Mouse (Mus musculus): ENCODE measurements around the gene Clcn7. TPM values are rescaled to one million over a fixed set of nuclear protein-coding genes. Genes with fewer than 3 reads are reported as not detected.

Clcn7 gene
- total and polyA plus RNA-seq, 3 experiments, result 10.9 to 16.4 TPM; not detected in 1

GRCm38 (mm10) chr17:25183232-25183631 is 50.0 kb downstream of the Clcn7 start:
- Histone ChIP-seq H3K9me3 (replicated peaks; ENCODE audit: insufficient read depth, low read length) (no peaks in the 10 kb centered on the region), H3K36me3 (ENCODE audit: control insufficient read depth in 1 of 2, insufficient read depth in 2 of 2, low read length in 2 of 2) (peaks cover 0 to 11% of the 10 kb centered on the region in 2 experiments; a peak in 2 of 4 replicates), H3K9ac (ENCODE audit: control insufficient read depth, low read depth, low read length, poor library complexity, severe bottlenecking) (peak overlapping the region; percentile 96), H3K27ac (ENCODE audit: control insufficient read depth, low read depth, low read length) (no peak overlapping the region), H3K27me3 (ENCODE audit: control insufficient read depth in 1 of 2, insufficient read depth in 2 of 2, low read length in 2 of 2) (peaks cover 0 to 1% of the 10 kb centered on the region in 2 experiments; a peak in 1 of 4 replicates), H3K4me1 (ENCODE audit: control insufficient read depth in 1 of 2, insufficient read depth in 2 of 2, low read length in 2 of 2) (peaks cover 4 to 14% of the 10 kb centered on the region in 2 experiments), H3K79me2 (ENCODE audit: control insufficient read depth, insufficient read depth, low read length, poor library complexity) (peaks cover 25% of the 10 kb centered on the region), H3K4me3 (ENCODE audit: control insufficient read depth in 1 of 2, insufficient read depth in 1 of 2, low read depth in 2 of 2, low read length in 2 of 2) (peak overlapping the region in 1 of 2 experiments; percentile 59; a peak in 1 of 4 replicates)
- DNase-seq (ENCODE audit: low read depth, low spot score), result peak; percentile 56
- peak in 1 of 3 experiments; percentile 23; a peak in 2 of 6 replicates for TF ChIP-seq CTCF (IDR thresholded peaks at IDR 0.05 in 2 of 3, conservative IDR thresholded peaks at IDR 0.05 in 1 of 3; ENCODE audit: control insufficient read depth in 1 of 3, insufficient read depth in 1 of 3, low read depth in 2 of 3, low read length in 3 of 3, poor library complexity in 1 of 3, severe bottlenecking in 1 of 3)
- TF ChIP-seq RAD21 (IDR thresholded peaks at IDR 0.05; ENCODE audit: low read depth, low read length), result peak; percentile 22
- TF ChIP-seq ELF1 (IDR thresholded peaks at IDR 0.05; ENCODE audit: low read depth, low read length), result no peak
- TF ChIP-seq GABPA (IDR thresholded peaks at IDR 0.05; ENCODE audit: low read depth, low read length), result no peak

DNA sequence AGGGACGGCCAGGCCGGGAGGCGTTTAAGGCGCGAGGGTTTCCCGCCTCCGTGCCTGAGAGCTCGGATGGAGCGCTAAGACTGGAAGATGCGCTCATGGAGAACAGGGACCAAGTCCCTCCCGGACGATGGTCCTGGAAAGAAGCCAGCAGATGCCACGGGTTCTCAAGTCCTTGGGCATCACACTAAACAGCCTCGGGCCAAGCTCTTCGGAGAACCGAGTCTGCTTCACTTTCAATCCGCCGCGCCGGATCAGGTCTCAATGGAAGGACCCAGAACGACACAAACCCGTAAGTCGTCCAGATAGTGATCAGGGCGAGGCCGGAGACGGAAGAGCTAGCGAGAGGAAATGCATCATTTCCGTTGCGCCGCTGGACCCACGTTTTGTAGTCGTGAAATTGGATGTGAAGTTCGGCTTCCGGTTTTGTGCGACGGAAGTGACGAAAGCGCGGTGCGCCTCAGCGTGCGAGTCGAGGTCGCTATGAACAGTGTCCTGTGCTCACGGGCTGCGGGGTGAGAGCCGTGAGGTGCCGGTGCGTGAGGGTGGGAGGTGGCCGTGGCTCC is 51.0 kb downstream of the Clcn7 start, which contains the start of gene BC003965:
BC003965 (plus strand) TSS at position 426 of the 563 bp plus-strand sequence.
- Histone ChIP-seq H3K27ac (ENCODE audit: control insufficient read depth, low read depth, low read length) (peak within 1 kb of the TSS; percentile 96), H3K27me3 (ENCODE audit: control insufficient read depth in 1 of 2, insufficient read depth in 2 of 2, low read length in 2 of 2) (peaks cover 0 to 1% of the 10 kb centered on the region in 2 experiments; a peak in 1 of 4 replicates), H3K79me2 (ENCODE audit: control insufficient read depth, insufficient read depth, low read length, poor library complexity) (peaks cover 34% of the 10 kb centered on the region), H3K4me1 (ENCODE audit: control insufficient read depth in 1 of 2, insufficient read depth in 2 of 2, low read length in 2 of 2) (peaks cover 4 to 15% of the 10 kb centered on the region in 2 experiments), H3K36me3 (ENCODE audit: control insufficient read depth in 1 of 2, insufficient read depth in 2 of 2, low read length in 2 of 2) (peaks cover 0 to 11% of the 10 kb centered on the region in 2 experiments; a peak in 2 of 4 replicates), H3K9me3 (replicated peaks; ENCODE audit: insufficient read depth, low read length) (no peaks in the 10 kb centered on the region), H3K9ac (ENCODE audit: control insufficient read depth, low read depth, low read length, poor library complexity, severe bottlenecking) (peak within 1 kb of the TSS; percentile 96), H3K4me3 (ENCODE audit: control insufficient read depth in 1 of 2, insufficient read depth in 1 of 2, low read depth in 2 of 2, low read length in 2 of 2) (peak within 1 kb of the TSS; percentile 84 to 87)
- DNase-seq (ENCODE audit: low read depth, low spot score), result peak; percentile 99
- TF ChIP-seq RAD21 (IDR thresholded peaks at IDR 0.05; ENCODE audit: low read depth, low read length), result no peak
- TF ChIP-seq HCFC1 (IDR thresholded peaks at IDR 0.05; ENCODE audit: low read depth, low read length), result peak; percentile 98
- peak; percentile 98 for TF ChIP-seq POLR2AphosphoS2 (IDR thresholded peaks at IDR 0.05; ENCODE audit: low read length)
- TF ChIP-seq JUND (IDR thresholded peaks at IDR 0.05; ENCODE audit: low read depth, low read length), result no peak; the same call in 1 of the 2 replicates
- TF ChIP-seq MXI1 (IDR thresholded peaks at IDR 0.05; ENCODE audit: low read depth, low read length), result peak; percentile 99
- TF ChIP-seq SIN3A (IDR thresholded peaks at IDR 0.05; ENCODE audit: low read length), result peak; percentile 100
- peak; percentile 99 for TF ChIP-seq NELFE (IDR thresholded peaks at IDR 0.05; ENCODE audit: low read depth, low read length)
- TF ChIP-seq MAX (IDR thresholded peaks at IDR 0.05; ENCODE audit: low read length), result peak; percentile 97
- peak in 1 of 2 experiments; percentile 71; a peak in 2 of 4 replicates for TF ChIP-seq EP300 (IDR thresholded peaks at IDR 0.05; ENCODE audit: low read depth in 1 of 2, low read length in 2 of 2)
- TF ChIP-seq POLR2AphosphoS5 (IDR thresholded peaks at IDR 0.05; ENCODE audit: borderline replicate concordance, low read depth, low read length), result no peak
- peak; percentile 59; the same call in 1 of the 2 replicates for TF ChIP-seq USF1 (IDR thresholded peaks at IDR 0.05; ENCODE audit: low read depth, low read length)
- no peak; the same call in 1 of the 2 replicates for TF ChIP-seq MYB (IDR thresholded peaks at IDR 0.05; ENCODE audit: low read depth, low read length)
- no peak for TF ChIP-seq ZKSCAN1 (IDR thresholded peaks at IDR 0.05; ENCODE audit: low read depth, low read length)
- peak; percentile 93 for TF ChIP-seq ZMIZ1 (IDR thresholded peaks at IDR 0.05; ENCODE audit: low read depth, low read length)
- TF ChIP-seq POLR2A (IDR thresholded peaks at IDR 0.05; ENCODE audit: control insufficient read depth in 1 of 2, insufficient read depth in 1 of 2, low read depth in 1 of 2, low read length in 2 of 2, poor library complexity in 1 of 2), result peak; percentile 84 to 99
- TF ChIP-seq BHLHE40 (IDR thresholded peaks at IDR 0.05; ENCODE audit: borderline replicate concordance, low read depth, low read length), result peak; percentile 84; the same call in 1 of the 2 replicates
- peak; percentile 90 for TF ChIP-seq E2F4 (IDR thresholded peaks at IDR 0.05; ENCODE audit: borderline replicate concordance, low read depth, low read length)
- no peak for TF ChIP-seq USF2 (IDR thresholded peaks at IDR 0.05; ENCODE audit: borderline replicate concordance in 1 of 2, insufficient read depth in 1 of 2, low read depth in 1 of 2, low read length in 2 of 2)
- TF ChIP-seq ZNF384 (IDR thresholded peaks at IDR 0.05; ENCODE audit: low read depth, low read length), result no peak
- TF ChIP-seq ELF1 (IDR thresholded peaks at IDR 0.05; ENCODE audit: low read depth, low read length), result peak; percentile 95
- TF ChIP-seq TCF12 (IDR thresholded peaks at IDR 0.05; ENCODE audit: low read depth, low read length), result peak; percentile 77
- peak; percentile 97 for TF ChIP-seq KAT2A (conservative IDR thresholded peaks at IDR 0.05; ENCODE audit: low read depth, low read length)
- TF ChIP-seq MYC (IDR thresholded peaks at IDR 0.05; ENCODE audit: low read depth, low read length), result peak; percentile 100
- no peak; the same call in 1 of the 2 replicates for TF ChIP-seq SMC3 (IDR thresholded peaks at IDR 0.05; ENCODE audit: low read depth, low read length)
- TF ChIP-seq NRF1 (IDR thresholded peaks at IDR 0.05; ENCODE audit: insufficient read depth, low read depth, low read length, poor library complexity, severe bottlenecking), result 0 out of 2 replicates have a peak, but pooled peaks have one; percentile 26
- no peak for TF ChIP-seq UBTF (IDR thresholded peaks at IDR 0.05; ENCODE audit: borderline replicate concordance, insufficient read depth, low read depth, low read length)
- peak; percentile 94 for TF ChIP-seq TBP (IDR thresholded peaks at IDR 0.05; ENCODE audit: low read depth, low read length)
- TF ChIP-seq GABPA (IDR thresholded peaks at IDR 0.05; ENCODE audit: low read depth, low read length), result peak; percentile 63; the same call in 1 of the 2 replicates
